Mouse (Mus musculus) retina, embryonic 14.5 days (tissue): ENCODE results near the gene Rrbp1.

Source experiments
- DNase-seq: peaks from one replicate; pipeline ENCODE4 v3.0.0-alpha.2; 2015; ENCODE audit warnings: low spot score

The Rrbp1 gene

GRCm38 (mm10) chr2:143915600-143916135, 95.4 kb downstream of the Rrbp1 start:
- peak; percentile 75 for DNase-seq

GRCm38 (mm10) chr2:143914760-143915599, 96.1 kb downstream of the Rrbp1 start, which contains the start of gene Dstn:
Gene Dstn, plus strand, starts transcription at chr2:143915320.
- DNase-seq: peak; percentile 96

- no peak for DNase-seq
These were observed 96.8 kb downstream of the Rrbp1 start for GRCm38 (mm10) chr2:143914221-143914620.

GRCm38 (mm10) chr2:143912199-143912598, 98.9 kb downstream of the Rrbp1 start:
- no peak for DNase-seq

GRCm38 (mm10) chr2:143909230-143909629, 101.8 kb downstream of the Rrbp1 start:
- DNase-seq: no peak

GRCm38 (mm10) chr2:143904896-143905295, 106.2 kb downstream of the Rrbp1 start:
- no peak for DNase-seq

- no peak for DNase-seq
These were observed 107.6 kb downstream of the Rrbp1 start for GRCm38 (mm10) chr2:143903376-143904045.

GRCm38 (mm10) chr2:143900821-143901351, 110.2 kb downstream of the Rrbp1 start:
- DNase-seq: no peak

- no peak for DNase-seq
These were observed 111.4 kb downstream of the Rrbp1 start for GRCm38 (mm10) chr2:143899470-143900220.
